Mouse (Mus musculus) midbrain, embryonic 13.5 days (tissue): ENCODE results near the gene Mmel1. TPM values are rescaled to one million over a fixed set of nuclear protein-coding genes. Genes with fewer than 3 reads are reported as not detected.

Source experiments
- ATAC-seq: fragments of 200-750 bp; cut with Nextera tagmentation; 2 replicates; pipeline ENCODE4 v1.8.0; 2017; ENCODE audit warnings: mild to moderate bottlenecking, moderate TSS enrichment, moderate library complexity
- H3K27ac ChIP-seq: fragments of 300-500 bp; sonication (generic); 2 replicates; pipeline ENCODE4 v1.5.1; 2015; ENCODE audit warnings: inconsistent platforms, mild to moderate bottlenecking, moderate library complexity
- H3K27me3 ChIP-seq: fragments of 300-500 bp; sonication (generic); 2 replicates; pipeline ENCODE4 v1.6.1; 2015; ENCODE audit warnings: mild to moderate bottlenecking, inconsistent platforms
- H3K36me3 ChIP-seq: fragments of 300-500 bp; sonication (generic); 2 replicates; pipeline ENCODE4 v1.6.1; 2015; ENCODE audit warnings: mild to moderate bottlenecking, inconsistent platforms
- H3K4me1 ChIP-seq: fragments of 300-500 bp; sonication (generic); replicated peaks from 2 replicates; pipeline ENCODE4 v1.6.1; 2015; ENCODE audit warnings: inconsistent platforms
- H3K4me2 ChIP-seq: fragments of 300-500 bp; sonication (generic); replicated peaks from 2 replicates; pipeline ENCODE4 v1.6.1; 2015; ENCODE audit warnings: moderate library complexity, mild to moderate bottlenecking, inconsistent platforms
- H3K4me3 ChIP-seq: fragments of 300-500 bp; sonication (generic); replicated peaks from 2 replicates; pipeline ENCODE4 v1.5.1; 2015; ENCODE audit warnings: mild to moderate bottlenecking, inconsistent platforms
- H3K9ac ChIP-seq: fragments of 300-500 bp; sonication (generic); replicated peaks from 2 replicates; pipeline ENCODE4 v1.6.1; 2015; ENCODE audit warnings: mild to moderate bottlenecking, inconsistent platforms
- H3K9me3 ChIP-seq: fragments of 300-500 bp; sonication (generic); 2 replicates; pipeline ENCODE4 v1.6.1; 2016; ENCODE audit warnings: mild to moderate bottlenecking, inconsistent platforms
- WGBS: fragments of 180-500 bp; shearing (Covaris S2); methylation state at CpG from one replicate; pipeline ENCODE4 v1.1.7; 2015; 5-methylcytosine and 5-hydroxymethylcytosine counted together
- polyA plus RNA-seq: library from polyadenylated mRNA; unstranded; fragments of >200 nt; fragmentation: Nextera tagmentation; extraction: Ambion mirVana; gene quantifications from 2 replicates; pipeline ENCODE4 v1.2.1, GENCODE M21; 2015

Mmel1 gene
- polyA plus RNA-seq, 1 experiment from 2014 or later: 0.35 TPM

- Histone ChIP-seq H3K9me3 (no peaks in the 10 kb centered on the region), H3K27ac (no peak overlapping the region), H3K4me1 (peaks cover 9% of the 10 kb centered on the region), H3K4me3 (no peak overlapping the region), H3K36me3 (no peaks in the 10 kb centered on the region), H3K4me2 (no peak overlapping the region), H3K9ac (no peak overlapping the region), H3K27me3 (no peaks in the 10 kb centered on the region)
- WGBS: 95% methylated on average over 3 of the region's 3 CpGs
- no peak for ATAC-seq
Measured at GRCm38 (mm10) chr4:154913845-154914244, 44.5 kb downstream of the Mmel1 start.

- ATAC-seq: no peak
- H3K9ac ChIP-seq: no peak overlapping the region
- peaks cover 9% of the 10 kb centered on the region for H3K4me1 ChIP-seq
- H3K27ac ChIP-seq: no peak overlapping the region
- H3K4me2 ChIP-seq: no peak overlapping the region
- H3K9me3 ChIP-seq: no peaks in the 10 kb centered on the region
- 92% methylated on average over 4 of the region's 4 CpGs for WGBS
- no peak overlapping the region for H3K4me3 ChIP-seq
- no peaks in the 10 kb centered on the region for H3K27me3 ChIP-seq
- no peaks in the 10 kb centered on the region for H3K36me3 ChIP-seq
Measured at GRCm38 (mm10) chr4:154914252-154914651, 44.9 kb downstream of the Mmel1 start.

GRCm38 (mm10) chr4:154914707-154915106 lies 45.3 kb downstream of the Mmel1 start:
- Histone ChIP-seq H3K4me3 (no peak overlapping the region), H3K9ac (no peak overlapping the region), H3K36me3 (no peaks in the 10 kb centered on the region), H3K27me3 (no peaks in the 10 kb centered on the region), H3K4me1 (peaks cover 9% of the 10 kb centered on the region), H3K27ac (no peak overlapping the region), H3K4me2 (no peak overlapping the region), H3K9me3 (no peaks in the 10 kb centered on the region)
- no peak for ATAC-seq
- WGBS: 86% methylated on average over 3 of the region's 3 CpGs

GRCm38 (mm10) chr4:154915286-154915685 lies 45.9 kb downstream of the Mmel1 start:
- Histone ChIP-seq H3K36me3 (no peaks in the 10 kb centered on the region), H3K9ac (no peak overlapping the region), H3K27me3 (no peaks in the 10 kb centered on the region), H3K4me1 (peaks cover 9% of the 10 kb centered on the region), H3K9me3 (no peaks in the 10 kb centered on the region), H3K4me3 (no peak overlapping the region), H3K4me2 (no peak overlapping the region), H3K27ac (no peak overlapping the region)
- no peak for ATAC-seq
- WGBS: 86% methylated on average over 10 of the region's 10 CpGs

GRCm38 (mm10) chr4:154916662-154917061 lies 47.3 kb downstream of the Mmel1 start:
- Histone ChIP-seq H3K27me3 (no peaks in the 10 kb centered on the region), H3K4me1 (no peaks in the 10 kb centered on the region), H3K4me2 (no peak overlapping the region), H3K27ac (no peak overlapping the region), H3K36me3 (no peaks in the 10 kb centered on the region), H3K4me3 (no peak overlapping the region), H3K9me3 (no peaks in the 10 kb centered on the region), H3K9ac (no peak overlapping the region)
- ATAC-seq: no peak
- WGBS: 86% methylated on average over 4 of the region's 4 CpGs

GRCm38 (mm10) chr4:154922291-154922690 lies 52.9 kb downstream of the Mmel1 start:
- WGBS: 78% methylated on average over 4 of the region's 4 CpGs
- no peak overlapping the region for H3K4me3 ChIP-seq

GRCm38 (mm10) chr4:154922931-154923330 lies 53.5 kb downstream of the Mmel1 start:
- Histone ChIP-seq H3K27me3 (no peaks in the 10 kb centered on the region), H3K36me3 (no peaks in the 10 kb centered on the region), H3K9me3 (no peaks in the 10 kb centered on the region), H3K4me2 (no peak overlapping the region), H3K9ac (no peak overlapping the region), H3K27ac (no peak overlapping the region), H3K4me3 (no peak overlapping the region), H3K4me1 (no peaks in the 10 kb centered on the region)
- no peak for ATAC-seq
- WGBS: 77% methylated on average over 5 of the region's 5 CpGs

More at GRCm38 (mm10) chr4:154922291-154922690, 52.9 kb downstream of the Mmel1 start:
- Histone ChIP-seq H3K9ac (no peak overlapping the region), H3K9me3 (no peaks in the 10 kb centered on the region), H3K4me2 (no peak overlapping the region), H3K27ac (no peak overlapping the region), H3K36me3 (no peaks in the 10 kb centered on the region), H3K27me3 (no peaks in the 10 kb centered on the region), H3K4me1 (no peaks in the 10 kb centered on the region)
- no peak for ATAC-seq

GRCm38 (mm10) chr4:154925413-154925812 lies 56.0 kb downstream of the Mmel1 start:
- Histone ChIP-seq H3K9me3 (no peaks in the 10 kb centered on the region), H3K4me2 (no peak overlapping the region), H3K27ac (no peak overlapping the region), H3K9ac (no peak overlapping the region), H3K27me3 (no peaks in the 10 kb centered on the region), H3K4me1 (no peaks in the 10 kb centered on the region; the same call in 1 of the 2 replicates), H3K36me3 (no peaks in the 10 kb centered on the region), H3K4me3 (no peak overlapping the region)
- ATAC-seq: no peak
- 44% methylated on average over 4 of the region's 4 CpGs for WGBS

GRCm38 (mm10) chr4:154926969-154927898 lies 57.8 kb downstream of the Mmel1 start:
- ATAC-seq: no peak
- Histone ChIP-seq H3K27me3 (no peaks in the 10 kb centered on the region), H3K9ac (no peak overlapping the region), H3K27ac (no peak overlapping the region), H3K36me3 (no peaks in the 10 kb centered on the region), H3K4me1 (no peaks in the 10 kb centered on the region; the same call in 1 of the 2 replicates), H3K9me3 (no peaks in the 10 kb centered on the region), H3K4me3 (no peak overlapping the region), H3K4me2 (no peak overlapping the region)
- 77% methylated on average over 9 of the region's 9 CpGs for WGBS

- Histone ChIP-seq H3K9me3 (no peaks in the 10 kb centered on the region), H3K36me3 (no peaks in the 10 kb centered on the region), H3K9ac (no peak overlapping the region), H3K27ac (no peak overlapping the region), H3K4me3 (no peak overlapping the region), H3K4me1 (no peaks in the 10 kb centered on the region; the same call in 1 of the 2 replicates), H3K27me3 (no peaks in the 10 kb centered on the region), H3K4me2 (no peak overlapping the region)
- 84% methylated on average over 5 of the region's 5 CpGs for WGBS
- no peak for ATAC-seq
Measured at GRCm38 (mm10) chr4:154927899-154928337, 58.5 kb downstream of the Mmel1 start.

GRCm38 (mm10) chr4:154928395-154929087 lies 59.2 kb downstream of the Mmel1 start, which contains the start of gene Tnfrsf14:
Tnfrsf14 (minus strand) TSS chr4:154928563.
- Histone ChIP-seq H3K27me3 (no peaks in the 10 kb centered on the region), H3K4me1 (peaks cover 5% of the 10 kb centered on the region; the same call in 1 of the 2 replicates), H3K9ac (no peak within 1 kb of the TSS), H3K4me2 (no peak within 1 kb of the TSS), H3K9me3 (no peaks in the 10 kb centered on the region), H3K4me3 (no peak within 1 kb of the TSS), H3K27ac (no peak within 1 kb of the TSS), H3K36me3 (no peaks in the 10 kb centered on the region)
- no peak for ATAC-seq
- WGBS: 59% methylated on average over 12 of the region's 12 CpGs

- no peak for ATAC-seq
- WGBS: 87% methylated on average over 12 of the region's 12 CpGs
- H3K9ac ChIP-seq: no peak overlapping the region
- no peak overlapping the region for H3K27ac ChIP-seq
- peaks cover 7% of the 10 kb centered on the region; the same call in 1 of the 2 replicates for H3K4me1 ChIP-seq
- no peak overlapping the region for H3K4me2 ChIP-seq
- no peaks in the 10 kb centered on the region for H3K27me3 ChIP-seq
- no peaks in the 10 kb centered on the region for H3K36me3 ChIP-seq
- no peaks in the 10 kb centered on the region for H3K9me3 ChIP-seq
- H3K4me3 ChIP-seq: no peak overlapping the region
Measured at GRCm38 (mm10) chr4:154929088-154929660, 59.8 kb downstream of the Mmel1 start.
